Mouse (Mus musculus) brain, embryonic 14.5 days (tissue): ENCODE results near the gene Atg7. TPM values are rescaled to one million over a fixed set of nuclear protein-coding genes. Genes with fewer than 3 reads are reported as not detected.
A peak's percentile ranks its signal among the peaks of the same experiment; 100 is the strongest.
"Not testable (repeated sequence)": the region's sequence is repeated elsewhere in the genome, so short reads cannot be mapped to it uniquely, and the experiment has no call there.

Source experiments
- DNase-seq: peaks from one replicate; pipeline ENCODE4 v3.0.0-alpha.2; 2011; ENCODE audit warnings: low read depth
- CTCF ChIP-seq: fragments of 200-500 bp; IDR thresholded peaks from 2 replicates; pipeline ENCODE4 v1.5.1; 2012; ENCODE audit warnings: inconsistent platforms, mild to moderate bottlenecking, moderate library complexity, borderline replicate concordance; ENCODE audit not compliant: insufficient read depth, insufficient read length; ENCODE audit errors: extremely low read depth
- POLR2A ChIP-seq: fragments of 200-500 bp; IDR thresholded peaks from 2 replicates; pipeline ENCODE4 v1.6.1; 2012; ENCODE audit warnings: mild to moderate bottlenecking, inconsistent platforms, borderline replicate concordance; ENCODE audit not compliant: poor library complexity, insufficient read depth, insufficient read length, severe bottlenecking; ENCODE audit errors: extremely low read depth
- polyA plus RNA-seq: library from polyadenylated mRNA; depleted of rRNA; stranded (reverse); fragments of >200 nt; gene quantifications from 2 replicates; pipeline ENCODE4 v1.2.3, GENCODE M21; 2012; rRNA removed

Atg7 gene
- polyA plus RNA-seq: 13.8 and 15.2 TPM in 2 replicates

GRCm38 (mm10) chr6:114642601-114643528 is at the start of gene Atg7:
Gene Atg7 (plus strand): TSS chr6:114643097.
- DNase-seq: peak; percentile 98
- peak; percentile 47; the same call in 1 of the 2 replicates for TF ChIP-seq POLR2A
- no peak for TF ChIP-seq CTCF

GRCm38 (mm10) chr6:114614076-114614475 is 28.8 kb upstream of the Atg7 start:
- DNase-seq: not testable (repeated sequence)

GRCm38 (mm10) chr6:114633886-114634285 is 9.0 kb upstream of the Atg7 start:
- DNase-seq: not testable (repeated sequence)

GRCm38 (mm10) chr6:114643716-114644115 is 819 bp downstream of the Atg7 start:
- no peak for DNase-seq
- TF ChIP-seq CTCF (no peak), POLR2A (no peak)

GRCm38 (mm10) chr6:114644531-114644930 is 1.6 kb downstream of the Atg7 start:
- TF ChIP-seq CTCF: no peak
- no peak for TF ChIP-seq POLR2A
- DNase-seq: no peak

GRCm38 (mm10) chr6:114646201-114646600 is 3.3 kb downstream of the Atg7 start:
- no peak for DNase-seq
- TF ChIP-seq CTCF (no peak), POLR2A (no peak)

- no peak for TF ChIP-seq POLR2A
- TF ChIP-seq CTCF: no peak
Observed at GRCm38 (mm10) chr6:114647011-114647410, 4.1 kb downstream of the Atg7 start.

GRCm38 (mm10) chr6:114648352-114649030 is 5.6 kb downstream of the Atg7 start:
- no peak for TF ChIP-seq CTCF
- TF ChIP-seq POLR2A: no peak
- no peak for DNase-seq

More at GRCm38 (mm10) chr6:114647011-114647410, 4.1 kb downstream of the Atg7 start:
- no peak for DNase-seq

- DNase-seq: peak; percentile 82
- TF ChIP-seq POLR2A: no peak
- TF ChIP-seq CTCF: no peak
Observed at GRCm38 (mm10) chr6:114652209-114652608, 9.3 kb downstream of the Atg7 start.

- TF ChIP-seq CTCF (no peak), POLR2A (no peak)
- DNase-seq: no peak
Observed at GRCm38 (mm10) chr6:114656826-114657600, 14.1 kb downstream of the Atg7 start.

- DNase-seq: no peak
- no peak for TF ChIP-seq POLR2A
- no peak for TF ChIP-seq CTCF
Observed at GRCm38 (mm10) chr6:114657807-114658206, 14.9 kb downstream of the Atg7 start.
